Mouse (Mus musculus): Measurements from ENCODE around the gene Cryl1. TPM values are rescaled to one million over a fixed set of nuclear protein-coding genes. Genes with fewer than 3 reads are reported as not detected.

Gene Cryl1
- total RNA-seq (2023), result 10.5 TPM

GRCm38 (mm10) chr14:57398065-57398757 is at the start of gene Cryl1:
Cryl1 (minus strand) TSS chr14:57398529.

GRCm38 (mm10) chr14:57423432-57424211 is 25.3 kb upstream of the Cryl1 start, which contains the start of gene Ift88:
Ift88 (plus strand) TSS chr14:57424062.

Other genes with a start within 250 kb of the Cryl1 start
- gene Ift88, start 25.5 kb upstream of the Cryl1 start, total RNA-seq (2023), result 6.9 TPM
- gene Il17d, start 126.2 kb upstream of the Cryl1 start, total RNA-seq (2023), result not detected
- gene Eef1akmt1, start 173.1 kb upstream of the Cryl1 start, total RNA-seq (2023), result 13.1 TPM